Mouse (Mus musculus) monocyte, adult 59 days (primary cell): ENCODE results near the gene Hsd17b12. TPM values are rescaled to one million over a fixed set of nuclear protein-coding genes. Genes with fewer than 3 reads are reported as not detected.

ENCODE experiments used
- total RNA-seq, 2 experiments: library from RNA; stranded (reverse); gene quantifications; one replicate each; pipeline ENCODE4 v1.2.4; 2023

Hsd17b12 gene
- 10 to 100 TPM; 55.5 to 65.4 TPM for total RNA-seq

DNA sequence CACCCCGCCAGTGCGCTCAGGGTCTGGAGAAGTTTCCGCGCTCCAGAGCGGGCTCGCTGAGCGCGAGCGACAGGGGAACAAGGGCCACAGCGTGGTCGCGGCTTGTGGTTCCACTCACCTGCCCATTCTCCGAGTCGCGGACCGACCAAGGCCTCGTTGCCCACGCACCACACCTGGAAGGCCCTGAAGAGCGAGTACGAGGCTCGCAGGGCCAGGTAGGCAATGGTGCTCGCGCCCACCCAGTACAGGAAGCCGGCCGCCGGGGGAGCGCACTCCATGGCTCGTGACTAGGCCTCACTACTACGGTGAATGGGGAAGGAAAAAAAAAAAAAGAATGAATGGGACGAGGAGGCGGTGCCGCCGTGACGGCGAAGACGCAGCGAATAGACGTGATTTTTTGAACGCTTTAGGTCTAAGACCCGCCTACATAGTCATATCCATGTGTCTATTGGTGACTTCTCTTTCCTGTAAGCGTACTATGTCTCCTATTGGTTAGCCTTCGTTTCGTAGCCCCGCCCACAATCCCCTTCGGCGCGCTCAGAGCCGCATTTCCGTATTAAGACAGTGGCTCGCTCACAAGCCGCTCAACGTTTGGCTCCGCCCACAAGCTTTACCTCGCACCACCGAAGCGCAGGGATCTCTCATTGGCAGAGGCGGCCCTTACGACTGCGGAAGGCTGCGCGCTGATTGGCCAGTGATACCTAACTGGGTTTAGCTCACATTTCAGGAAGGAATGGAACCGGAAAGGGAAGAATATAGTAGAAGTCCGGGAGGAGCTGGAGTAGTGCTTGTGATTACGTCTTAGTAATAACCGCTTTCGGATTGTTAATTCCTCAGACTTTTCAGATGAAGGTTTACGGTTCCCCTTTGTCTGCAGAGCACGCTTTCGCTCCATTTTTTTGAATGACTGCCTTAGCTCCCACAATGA lies at the start of gene Hsd17b12:
TSS of gene Hsd17b12 (minus strand) at position 373 of the 928 bp plus-strand sequence.

DNA sequence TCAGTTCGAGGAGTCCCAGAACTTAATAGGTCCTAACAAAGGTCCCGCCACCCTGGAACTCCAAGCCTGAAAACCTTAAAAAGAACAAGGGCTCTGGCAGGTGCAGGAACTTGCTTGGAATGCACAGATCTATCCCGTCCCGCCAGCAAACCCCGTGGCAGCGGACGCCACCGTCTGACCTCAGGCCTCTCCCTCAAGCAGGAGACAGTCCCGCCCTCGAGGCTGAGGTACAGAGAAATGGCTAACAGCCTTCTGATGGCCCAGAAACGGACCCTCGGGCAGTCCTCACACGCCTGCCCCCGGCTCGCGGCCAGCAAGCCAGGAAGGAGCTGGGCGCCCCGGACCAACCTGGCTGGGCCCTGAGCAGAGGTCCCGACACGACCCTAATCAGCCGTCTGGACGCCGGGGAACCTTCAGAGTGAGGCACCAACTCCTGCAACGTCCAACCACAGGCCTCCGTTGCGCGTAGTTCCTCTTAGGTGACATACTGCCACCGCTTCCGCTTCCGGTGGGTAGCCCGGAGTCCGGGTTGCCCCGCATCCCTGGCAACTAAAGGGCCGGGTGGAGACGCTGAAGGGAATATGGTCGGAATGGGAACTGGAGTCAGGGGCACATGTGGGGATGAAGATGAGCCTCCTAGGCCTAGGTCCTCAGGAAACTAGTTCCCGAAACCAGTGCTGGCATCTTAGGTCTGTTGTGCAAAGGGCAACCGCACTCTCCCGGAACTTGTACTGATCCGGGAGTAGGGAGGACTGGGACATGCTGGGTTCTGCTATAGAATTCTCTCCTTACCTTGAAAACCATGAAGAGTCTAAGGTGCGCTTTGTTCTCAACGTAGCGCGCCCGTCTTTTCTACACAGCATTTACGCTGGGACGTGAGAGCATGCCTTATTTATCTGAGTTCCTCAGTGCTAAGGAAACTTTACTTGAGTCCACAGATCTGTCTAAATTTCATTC lies 147.2 kb downstream of the Hsd17b12 start, which contains the start of gene Alkbh3:
TSS of gene Alkbh3 (minus strand) at position 473 of the 957 bp plus-strand sequence.

DNA sequence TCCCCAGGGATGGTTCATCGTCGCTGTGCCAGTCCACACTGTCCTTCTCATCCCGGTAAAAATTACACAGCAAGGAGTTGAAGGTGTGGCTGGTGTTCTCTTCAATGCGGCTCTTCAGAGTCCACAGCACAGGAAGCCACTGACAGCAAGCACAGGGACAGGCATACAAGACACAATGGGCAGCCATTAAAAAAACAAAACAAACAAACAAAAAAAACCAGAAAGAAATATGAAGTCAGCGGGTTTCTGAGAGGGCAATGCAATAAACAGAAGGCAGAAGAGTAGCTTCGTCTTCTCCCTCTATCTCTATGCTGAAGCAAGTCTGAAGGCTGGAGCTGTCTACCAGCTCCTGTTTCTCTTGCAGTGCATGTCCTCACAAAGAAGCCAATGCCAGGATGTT lies 161.5 kb downstream of the Hsd17b12 start, which contains the start of gene Gm27027:
TSS of gene Gm27027 (minus strand) at position 101 of the 400 bp plus-strand sequence.

Other genes with a start within 250 kb of the Hsd17b12 start
- under 1 TPM in 1 of 2 experiments, not detected in 1; 0.47 TPM for gene Gm13889, start 200.8 kb downstream of the Hsd17b12 start, total RNA-seq
- not detected for gene Gm27027, start 161.6 kb downstream of the Hsd17b12 start, total RNA-seq
- gene Alkbh3, start 147.2 kb downstream of the Hsd17b12 start, total RNA-seq: 10 to 100 TPM; 40.1 to 41.4 TPM
- 10 to 100 TPM; 56.4 to 61.1 TPM for gene Ttc17, start 248.7 kb upstream of the Hsd17b12 start, total RNA-seq